Mouse (Mus musculus): ENCODE results near the gene Map7. TPM values are rescaled to one million over a fixed set of nuclear protein-coding genes. Genes with fewer than 3 reads are reported as not detected.

The Map7 gene
- polyA plus RNA-seq, 1 experiment from 2014 or later = 5.6 TPM

DNA sequence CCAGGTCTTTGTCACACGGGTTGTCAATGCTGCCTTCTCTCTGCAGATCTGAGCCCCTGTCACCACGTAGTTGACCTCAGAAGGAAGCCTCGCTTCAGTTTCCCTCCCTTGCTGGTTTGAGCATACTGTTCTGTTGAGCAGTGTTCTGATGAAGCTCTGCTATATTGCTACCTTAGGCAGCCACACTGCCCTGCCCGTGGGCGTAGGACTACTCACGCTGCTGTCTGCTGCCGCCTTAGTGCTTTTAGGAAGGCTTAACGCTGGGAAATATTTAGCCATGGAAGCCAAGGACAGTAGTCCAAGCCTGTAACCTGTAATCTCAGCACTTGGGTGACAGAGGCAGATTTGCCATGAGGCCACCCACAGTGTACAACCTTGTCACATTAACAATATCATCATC, 107.3 kb downstream of the Map7 start:
- no peak for DNase-seq (ENCODE audit: low spot score, missing footprints)
- Histone ChIP-seq H3K4me3 (ENCODE audit: low read depth, low read length) (no peak overlapping the region), H3K27me3 (ENCODE audit: control insufficient read depth, insufficient read depth, low read length) (no peaks in the 10 kb centered on the region), H3K36me3 (ENCODE audit: control insufficient read depth, insufficient read depth, low read length) (no peaks in the 10 kb centered on the region), H3K9me3 (ENCODE audit: control insufficient read depth, low read length) (no peaks in the 10 kb centered on the region), H3K27ac (ENCODE audit: low read depth, low read length) (no peak overlapping the region), H3K4me1 (ENCODE audit: control insufficient read depth, insufficient read depth, low read length) (no peaks in the 10 kb centered on the region), H3K9ac (ENCODE audit: low read length) (no peak overlapping the region), H3K4me2 (no peak overlapping the region)
- 87% methylated on average over 8 of the region's 8 CpGs for WGBS
- no peak for ATAC-seq (ENCODE audit: low FRiP score)

DNA sequence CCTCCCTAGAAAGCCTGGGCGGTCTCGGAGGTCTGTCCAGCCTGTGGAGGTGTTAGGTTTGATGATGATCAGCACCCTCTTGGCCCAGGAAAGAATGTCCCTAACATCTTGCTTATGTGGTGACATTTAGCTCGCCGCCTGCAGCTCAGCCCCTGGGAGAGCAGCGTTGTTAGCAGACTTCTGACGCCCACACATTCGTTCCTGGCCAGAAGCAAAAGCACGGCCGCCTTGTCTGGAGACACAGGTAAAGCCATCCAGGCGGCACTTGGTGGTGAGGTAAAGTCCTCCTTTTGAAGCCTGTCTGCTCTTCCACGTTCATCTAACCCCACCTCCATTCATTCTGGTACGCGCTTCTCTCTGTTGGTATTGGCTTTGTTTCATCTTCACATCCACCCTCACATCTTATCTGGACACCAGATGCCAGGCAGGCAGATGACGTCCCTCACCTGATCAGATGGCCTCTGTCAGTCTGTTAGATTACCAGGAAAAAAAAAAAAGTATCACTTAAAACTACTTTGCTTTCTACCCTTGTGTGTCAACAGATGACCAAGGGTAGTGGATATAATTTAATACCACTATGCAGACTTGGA, 108.9 kb downstream of the Map7 start:
- H3K36me3 ChIP-seq (ENCODE audit: control insufficient read depth, insufficient read depth, low read length) = no peaks in the 10 kb centered on the region
- 92% methylated on average over 14 of the region's 14 CpGs for WGBS
- no peaks in the 10 kb centered on the region for H3K9me3 ChIP-seq (ENCODE audit: control insufficient read depth, low read length)
- DNase-seq (ENCODE audit: low spot score, missing footprints) = no peak
- ATAC-seq (ENCODE audit: low FRiP score) = no peak
- no peak overlapping the region for H3K9ac ChIP-seq (ENCODE audit: low read length)
- no peaks in the 10 kb centered on the region for H3K4me1 ChIP-seq (ENCODE audit: control insufficient read depth, insufficient read depth, low read length)
- no peak overlapping the region for H3K4me2 ChIP-seq
- H3K27me3 ChIP-seq (ENCODE audit: control insufficient read depth, insufficient read depth, low read length) = no peaks in the 10 kb centered on the region
- no peak overlapping the region for H3K4me3 ChIP-seq (ENCODE audit: low read depth, low read length)
- no peak overlapping the region for H3K27ac ChIP-seq (ENCODE audit: low read depth, low read length)

DNA sequence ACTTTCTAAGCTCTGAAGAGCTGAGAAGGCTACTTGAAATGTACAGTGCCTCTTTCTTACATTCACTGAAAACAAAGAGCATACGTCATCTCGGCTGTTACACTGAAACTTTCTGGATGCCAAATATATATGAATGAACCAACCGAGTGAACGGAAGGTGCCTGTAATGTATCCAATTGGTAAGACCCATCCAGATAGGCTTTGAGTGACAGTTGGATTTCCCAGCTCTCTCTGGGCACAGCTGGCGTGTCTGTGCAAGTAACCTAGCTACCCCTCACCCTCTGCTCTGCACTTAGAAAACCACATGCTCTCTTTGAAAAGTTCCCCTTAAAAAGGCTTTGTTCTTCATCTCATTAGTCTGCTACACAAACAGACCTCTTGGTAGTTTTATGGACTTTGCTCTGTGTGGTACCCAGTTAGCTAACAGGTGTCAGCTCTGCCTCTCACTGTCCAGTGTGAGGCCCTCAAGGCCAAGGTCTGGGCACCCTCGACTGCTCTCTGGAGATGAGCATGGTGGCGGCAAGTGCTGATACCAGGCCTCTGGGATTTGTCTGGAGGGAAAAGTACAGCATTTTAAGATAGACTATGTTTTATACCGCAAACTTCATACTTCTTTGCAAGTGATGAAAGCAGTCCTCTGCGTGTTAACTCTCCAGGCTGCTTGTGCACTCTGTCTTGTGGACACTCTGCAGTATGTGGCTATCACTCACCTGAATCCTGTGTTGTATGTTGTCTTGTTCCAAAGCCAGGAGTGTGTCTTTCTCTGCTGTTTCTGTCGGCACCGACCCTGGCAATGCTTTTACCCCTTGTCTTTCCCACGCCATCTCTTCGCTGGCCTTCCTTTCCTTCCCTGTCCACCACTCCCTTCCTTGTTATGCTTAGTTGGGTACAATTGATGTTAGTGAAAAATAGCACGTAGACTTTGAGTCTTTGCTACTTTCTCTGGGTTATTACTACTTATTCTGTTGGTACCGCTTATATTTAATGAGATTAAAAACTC, 109.8 kb downstream of the Map7 start:
- no peak for ATAC-seq (ENCODE audit: low FRiP score)
- no peaks in the 10 kb centered on the region for H3K4me1 ChIP-seq (ENCODE audit: control insufficient read depth, insufficient read depth, low read length)
- H3K4me2 ChIP-seq = no peak overlapping the region
- DNase-seq (ENCODE audit: low spot score, missing footprints) = peak; percentile 67
- no peak overlapping the region for H3K9ac ChIP-seq (ENCODE audit: low read length)
- H3K4me3 ChIP-seq (ENCODE audit: low read depth, low read length) = no peak overlapping the region
- no peaks in the 10 kb centered on the region for H3K27me3 ChIP-seq (ENCODE audit: control insufficient read depth, insufficient read depth, low read length)
- no peak overlapping the region for H3K27ac ChIP-seq (ENCODE audit: low read depth, low read length)
- no peaks in the 10 kb centered on the region for H3K9me3 ChIP-seq (ENCODE audit: control insufficient read depth, low read length)
- no peaks in the 10 kb centered on the region for H3K36me3 ChIP-seq (ENCODE audit: control insufficient read depth, insufficient read depth, low read length)
- 89% methylated on average over 15 of the region's 15 CpGs for WGBS

GRCm38 (mm10) chr10:20259476-20259875, 111.2 kb downstream of the Map7 start:
- Histone ChIP-seq H3K9ac (ENCODE audit: low read length) (no peak overlapping the region), H3K9me3 (ENCODE audit: control insufficient read depth, low read length) (no peaks in the 10 kb centered on the region), H3K4me2 (no peak overlapping the region), H3K27me3 (ENCODE audit: control insufficient read depth, insufficient read depth, low read length) (no peaks in the 10 kb centered on the region), H3K4me3 (ENCODE audit: low read depth, low read length) (no peak overlapping the region), H3K36me3 (ENCODE audit: control insufficient read depth, insufficient read depth, low read length) (no peaks in the 10 kb centered on the region), H3K27ac (ENCODE audit: low read depth, low read length) (no peak overlapping the region), H3K4me1 (ENCODE audit: control insufficient read depth, insufficient read depth, low read length) (no peaks in the 10 kb centered on the region)
- DNase-seq (ENCODE audit: low spot score, missing footprints) (peak; percentile 59), ATAC-seq (ENCODE audit: low FRiP score) (no peak)
- 75% methylated on average over 2 of the region's 2 CpGs for WGBS

DNA sequence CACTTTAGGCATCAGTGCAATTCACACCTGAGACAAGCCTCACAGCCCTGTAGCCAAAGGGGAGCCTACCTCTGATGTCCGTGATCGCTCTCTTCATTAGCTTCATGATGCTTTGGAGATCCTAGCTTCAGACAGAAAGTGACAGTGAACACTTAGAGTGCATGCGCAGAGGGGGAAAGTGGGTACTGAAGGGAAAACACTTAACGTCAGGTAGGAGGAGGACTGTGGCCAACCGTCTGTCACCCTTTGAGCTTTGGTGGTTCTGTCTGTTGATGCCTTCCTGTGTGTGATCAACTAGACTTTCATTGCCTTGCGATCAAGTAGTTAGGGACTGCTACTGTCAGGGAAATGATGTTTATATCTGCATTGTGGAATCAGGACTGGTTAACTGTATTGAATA, 114.6 kb downstream of the Map7 start:
- Histone ChIP-seq H3K36me3 (ENCODE audit: control insufficient read depth, insufficient read depth, low read length) (no peaks in the 10 kb centered on the region), H3K4me2 (no peak overlapping the region), H3K4me1 (ENCODE audit: control insufficient read depth, insufficient read depth, low read length) (no peaks in the 10 kb centered on the region), H3K27ac (ENCODE audit: low read depth, low read length) (no peak overlapping the region), H3K9ac (ENCODE audit: low read length) (no peak overlapping the region), H3K27me3 (ENCODE audit: control insufficient read depth, insufficient read depth, low read length) (no peaks in the 10 kb centered on the region), H3K4me3 (ENCODE audit: low read depth, low read length) (no peak overlapping the region), H3K9me3 (ENCODE audit: control insufficient read depth, low read length) (no peaks in the 10 kb centered on the region)
- DNase-seq (ENCODE audit: low spot score, missing footprints) = peak; percentile 33
- WGBS = 91% methylated on average over 6 of the region's 6 CpGs
- ATAC-seq (ENCODE audit: low FRiP score) = no peak

- no peaks in the 10 kb centered on the region for H3K9me3 ChIP-seq (ENCODE audit: control insufficient read depth, low read length)
- no peaks in the 10 kb centered on the region for H3K4me1 ChIP-seq (ENCODE audit: control insufficient read depth, insufficient read depth, low read length)
- no peak overlapping the region for H3K27ac ChIP-seq (ENCODE audit: low read depth, low read length)
- H3K27me3 ChIP-seq (ENCODE audit: control insufficient read depth, insufficient read depth, low read length) = no peaks in the 10 kb centered on the region
- DNase-seq (ENCODE audit: low spot score, missing footprints) (no peak), ATAC-seq (ENCODE audit: low FRiP score) (no peak)
- H3K9ac ChIP-seq (ENCODE audit: low read length) = no peak overlapping the region
- no peaks in the 10 kb centered on the region for H3K36me3 ChIP-seq (ENCODE audit: control insufficient read depth, insufficient read depth, low read length)
- no peak overlapping the region for H3K4me3 ChIP-seq (ENCODE audit: low read depth, low read length)
- 88% methylated on average over 7 of the region's 7 CpGs for WGBS
- H3K4me2 ChIP-seq = no peak overlapping the region
Measured at GRCm38 (mm10) chr10:20264479-20264878, 116.2 kb downstream of the Map7 start.

DNA sequence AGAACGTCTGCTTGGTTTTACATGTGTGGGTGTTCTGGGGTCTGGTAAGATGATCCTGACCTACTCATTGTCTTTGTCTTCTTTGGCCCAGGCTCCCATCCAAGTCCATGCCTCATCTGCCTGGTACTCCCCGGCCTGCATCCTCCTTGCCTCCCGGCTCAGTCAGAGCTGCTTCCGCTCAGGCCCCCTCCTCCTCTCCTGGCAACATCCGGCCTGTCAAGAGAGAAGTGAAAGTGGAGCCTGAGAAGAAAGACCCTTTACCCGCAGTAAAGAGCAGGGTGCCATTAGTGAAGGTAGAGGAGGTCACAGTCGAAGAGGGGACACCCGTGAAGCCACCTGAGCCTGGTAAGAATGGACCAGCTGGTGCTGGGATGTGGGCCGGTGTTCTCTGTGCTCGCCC, 118.8 kb downstream of the Map7 start:
- Histone ChIP-seq H3K27me3 (ENCODE audit: control insufficient read depth, insufficient read depth, low read length) (no peaks in the 10 kb centered on the region), H3K36me3 (ENCODE audit: control insufficient read depth, insufficient read depth, low read length) (no peaks in the 10 kb centered on the region), H3K4me2 (no peak overlapping the region), H3K9me3 (ENCODE audit: control insufficient read depth, low read length) (no peaks in the 10 kb centered on the region), H3K9ac (ENCODE audit: low read length) (no peak overlapping the region), H3K27ac (ENCODE audit: low read depth, low read length) (no peak overlapping the region), H3K4me1 (ENCODE audit: control insufficient read depth, insufficient read depth, low read length) (no peaks in the 10 kb centered on the region), H3K4me3 (ENCODE audit: low read depth, low read length) (no peak overlapping the region)
- whole genome bisulfite sequencing = 83% methylated on average over 10 of the region's 10 CpGs
- peak; percentile 51 for DNase-seq (ENCODE audit: low spot score, missing footprints)
- no peak for ATAC-seq (ENCODE audit: low FRiP score)

DNA sequence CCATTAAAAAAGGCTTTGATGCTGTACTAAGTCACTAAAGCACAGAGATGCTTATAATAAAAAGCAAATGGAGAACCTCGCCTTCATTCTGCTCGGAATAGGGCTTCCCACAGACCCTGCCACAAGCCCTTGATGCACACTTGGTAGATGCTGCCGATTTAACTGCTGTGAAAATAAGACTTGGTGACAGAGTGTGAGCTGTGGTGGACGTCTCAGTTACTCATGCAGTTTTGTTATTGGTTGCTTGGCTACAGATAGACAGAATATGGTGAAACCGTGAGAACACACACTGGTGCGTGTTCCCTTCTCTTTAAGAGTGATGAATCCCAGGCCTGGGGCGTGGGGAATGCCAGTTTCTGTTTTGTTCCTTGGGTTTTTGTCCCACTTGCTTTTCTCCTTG, 120.7 kb downstream of the Map7 start:
- no peaks in the 10 kb centered on the region for H3K4me1 ChIP-seq (ENCODE audit: control insufficient read depth, insufficient read depth, low read length)
- H3K9me3 ChIP-seq (ENCODE audit: control insufficient read depth, low read length) = no peaks in the 10 kb centered on the region
- H3K27me3 ChIP-seq (ENCODE audit: control insufficient read depth, insufficient read depth, low read length) = no peaks in the 10 kb centered on the region
- ATAC-seq (ENCODE audit: low FRiP score) (no peak), DNase-seq (ENCODE audit: low spot score, missing footprints) (peak; percentile 76)
- no peak overlapping the region for H3K9ac ChIP-seq (ENCODE audit: low read length)
- no peak overlapping the region for H3K4me3 ChIP-seq (ENCODE audit: low read depth, low read length)
- no peak overlapping the region for H3K27ac ChIP-seq (ENCODE audit: low read depth, low read length)
- H3K36me3 ChIP-seq (ENCODE audit: control insufficient read depth, insufficient read depth, low read length) = no peaks in the 10 kb centered on the region
- WGBS = 73% methylated on average over 7 of the region's 7 CpGs
- no peak overlapping the region for H3K4me2 ChIP-seq

- Histone ChIP-seq H3K4me1 (ENCODE audit: control insufficient read depth, insufficient read depth, low read length) (no peaks in the 10 kb centered on the region), H3K4me2 (no peak overlapping the region), H3K9me3 (ENCODE audit: control insufficient read depth, low read length) (no peaks in the 10 kb centered on the region), H3K27ac (ENCODE audit: low read depth, low read length) (no peak overlapping the region), H3K4me3 (ENCODE audit: low read depth, low read length) (no peak overlapping the region), H3K36me3 (ENCODE audit: control insufficient read depth, insufficient read depth, low read length) (no peaks in the 10 kb centered on the region), H3K9ac (ENCODE audit: low read length) (no peak overlapping the region), H3K27me3 (ENCODE audit: control insufficient read depth, insufficient read depth, low read length) (no peaks in the 10 kb centered on the region)
- ATAC-seq (ENCODE audit: low FRiP score) (no peak), DNase-seq (ENCODE audit: low spot score, missing footprints) (no peak)
- 90% methylated on average over 5 of the region's 5 CpGs for WGBS
Measured at GRCm38 (mm10) chr10:20272380-20272779, 124.1 kb downstream of the Map7 start.
